Mouse (Mus musculus) forebrain, embryonic 11.5 days (tissue): Measurements from ENCODE around the gene Sod3. TPM values are rescaled to one million over a fixed set of nuclear protein-coding genes. Genes with fewer than 3 reads are reported as not detected.

Experiments used
- ATAC-seq: fragments of 200-750 bp; cut with Nextera tagmentation; replicated peaks from 2 replicates; pipeline ENCODE4 v1.8.0; 2017; ENCODE audit warnings: moderate TSS enrichment; ENCODE audit not compliant: low FRiP score
- DNase-seq: peaks from one replicate; pipeline ENCODE4 v3.0.0-alpha.2; 2017; ENCODE audit warnings: low spot score
- H3K27ac ChIP-seq: fragments of 300-500 bp; sonication (generic); 2 replicates; pipeline ENCODE4 v1.5.1; 2014; ENCODE audit warnings: low read depth, low read length
- H3K27me3 ChIP-seq: fragments of 300-500 bp; sonication (generic); 2 replicates; pipeline ENCODE4 v1.6.1; 2014; ENCODE audit warnings: mild to moderate bottlenecking, low read length, mixed read lengths; ENCODE audit not compliant: control insufficient read depth, insufficient read depth
- H3K36me3 ChIP-seq: fragments of 300-500 bp; sonication (generic); 2 replicates; pipeline ENCODE4 v1.6.1; 2014; ENCODE audit warnings: mild to moderate bottlenecking, low read length, moderate library complexity, mixed read lengths; ENCODE audit not compliant: control insufficient read depth, insufficient read depth
- H3K4me1 ChIP-seq: fragments of 300-500 bp; sonication (generic); replicated peaks from 2 replicates; pipeline ENCODE4 v1.6.1; 2014; ENCODE audit warnings: low read length, mixed read lengths; ENCODE audit not compliant: control insufficient read depth, insufficient read depth
- H3K4me2 ChIP-seq: fragments of 300-500 bp; sonication (generic); 2 replicates; pipeline ENCODE4 v1.6.1; 2014; ENCODE audit warnings: low read depth, mild to moderate bottlenecking, low read length, moderate library complexity, mixed read lengths; ENCODE audit not compliant: severe bottlenecking
- H3K4me3 ChIP-seq: fragments of 300-500 bp; sonication (generic); 2 replicates; pipeline ENCODE4 v1.5.1; 2014; ENCODE audit warnings: low read depth, low read length
- H3K9ac ChIP-seq: fragments of 300-500 bp; sonication (generic); 2 replicates; pipeline ENCODE4 v1.6.1; 2014; ENCODE audit warnings: low read length
- H3K9me3 ChIP-seq: fragments of 300-500 bp; sonication (generic); 2 replicates; pipeline ENCODE4 v1.6.1; 2016; ENCODE audit warnings: low read length, mixed read lengths; ENCODE audit not compliant: control insufficient read depth
- WGBS: fragments of 180-500 bp; shearing (Covaris S2); extraction: QIAGEN DNeasy Blood & Tissue Kit; methylation state at CpG from one replicate; pipeline ENCODE4 v1.1.7; 2014; 5-methylcytosine and 5-hydroxymethylcytosine counted together
- polyA plus RNA-seq: library from polyadenylated mRNA; unstranded; fragments of >200 nt; fragmentation: Nextera tagmentation; extraction: Ambion mirVana; gene quantifications from 2 replicates; pipeline ENCODE4 v1.2.1, GENCODE M21; 2014

The Sod3 gene
- 0.20 and 0.39 TPM in 2 replicates for polyA plus RNA-seq

GRCm38 (mm10) chr5:52363468-52364150, at the start of gene Sod3:
TSS of gene Sod3 (plus strand) at chr5:52363791.
- Histone ChIP-seq H3K9me3 (no peaks in the 10 kb centered on the region), H3K4me2 (no peak within 1 kb of the TSS), H3K36me3 (no peaks in the 10 kb centered on the region), H3K9ac (no peak within 1 kb of the TSS), H3K4me3 (no peak within 1 kb of the TSS), H3K27ac (no peak within 1 kb of the TSS), H3K4me1 (no peaks in the 10 kb centered on the region; the same call in 1 of the 2 replicates), H3K27me3 (no peaks in the 10 kb centered on the region)
- DNase-seq, result no peak
- WGBS, result 21% methylated on average over 11 of the region's 11 CpGs
- no peak for ATAC-seq

GRCm38 (mm10) chr5:52316926-52317325, 46.7 kb upstream of the Sod3 start:
- H3K9ac ChIP-seq, result no peak overlapping the region
- WGBS, result 84% methylated on average over 7 of the region's 7 CpGs
- no peak overlapping the region for H3K27ac ChIP-seq
- H3K36me3 ChIP-seq, result no peaks in the 10 kb centered on the region
- no peak overlapping the region for H3K4me3 ChIP-seq
- DNase-seq (no peak), ATAC-seq (no peak)
- no peaks in the 10 kb centered on the region for H3K27me3 ChIP-seq
- H3K4me2 ChIP-seq, result no peak overlapping the region
- H3K9me3 ChIP-seq, result no peaks in the 10 kb centered on the region
- no peaks in the 10 kb centered on the region for H3K4me1 ChIP-seq

- 82% methylated on average over 8 of the region's 8 CpGs for WGBS
- ATAC-seq (no peak), DNase-seq (no peak)
- Histone ChIP-seq H3K27me3 (no peaks in the 10 kb centered on the region), H3K9me3 (no peaks in the 10 kb centered on the region), H3K4me3 (no peak overlapping the region), H3K9ac (no peak overlapping the region), H3K4me2 (no peak overlapping the region), H3K4me1 (no peaks in the 10 kb centered on the region), H3K27ac (no peak overlapping the region), H3K36me3 (no peaks in the 10 kb centered on the region)
These were observed 44.1 kb upstream of the Sod3 start for GRCm38 (mm10) chr5:52319499-52319898.

GRCm38 (mm10) chr5:52332120-52332519, 31.5 kb upstream of the Sod3 start:
- no peak overlapping the region for H3K4me3 ChIP-seq
- ATAC-seq (no peak), DNase-seq (no peak)
- no peak overlapping the region for H3K4me2 ChIP-seq
- 35% methylated on average over 8 of the region's 8 CpGs for WGBS
- H3K36me3 ChIP-seq, result no peaks in the 10 kb centered on the region
- H3K9me3 ChIP-seq, result no peaks in the 10 kb centered on the region
- no peaks in the 10 kb centered on the region for H3K4me1 ChIP-seq
- no peak overlapping the region for H3K9ac ChIP-seq
- no peaks in the 10 kb centered on the region for H3K27me3 ChIP-seq
- H3K27ac ChIP-seq, result no peak overlapping the region

- H3K9me3 ChIP-seq, result no peaks in the 10 kb centered on the region
- H3K9ac ChIP-seq, result no peak overlapping the region
- no peak overlapping the region for H3K27ac ChIP-seq
- no peak overlapping the region for H3K4me3 ChIP-seq
- 84% methylated on average over 3 of the region's 3 CpGs for WGBS
- H3K36me3 ChIP-seq, result no peaks in the 10 kb centered on the region
- DNase-seq (no peak), ATAC-seq (no peak)
- no peak overlapping the region for H3K4me2 ChIP-seq
- H3K4me1 ChIP-seq, result no peaks in the 10 kb centered on the region
- H3K27me3 ChIP-seq, result no peaks in the 10 kb centered on the region
These were observed 28.0 kb upstream of the Sod3 start for GRCm38 (mm10) chr5:52335590-52335989.

GRCm38 (mm10) chr5:52339134-52339533, 24.5 kb upstream of the Sod3 start:
- H3K4me2 ChIP-seq, result no peak overlapping the region
- no peak overlapping the region for H3K9ac ChIP-seq
- H3K4me3 ChIP-seq, result no peak overlapping the region
- H3K27ac ChIP-seq, result no peak overlapping the region
- no peaks in the 10 kb centered on the region for H3K4me1 ChIP-seq
- ATAC-seq (no peak), DNase-seq (no peak)
- H3K9me3 ChIP-seq, result no peaks in the 10 kb centered on the region
- H3K27me3 ChIP-seq, result no peaks in the 10 kb centered on the region
- H3K36me3 ChIP-seq, result no peaks in the 10 kb centered on the region
- WGBS, result 89% methylated on average over 2 of the region's 2 CpGs

- H3K4me1 ChIP-seq, result no peaks in the 10 kb centered on the region
- ATAC-seq (no peak), DNase-seq (no peak)
- H3K9ac ChIP-seq, result no peak overlapping the region
- no peak overlapping the region for H3K27ac ChIP-seq
- WGBS, result 80% methylated on average over 2 of the region's 2 CpGs
- H3K27me3 ChIP-seq, result no peaks in the 10 kb centered on the region
- no peaks in the 10 kb centered on the region for H3K36me3 ChIP-seq
- H3K9me3 ChIP-seq, result no peaks in the 10 kb centered on the region
- no peak overlapping the region for H3K4me2 ChIP-seq
- no peak overlapping the region for H3K4me3 ChIP-seq
These were observed 16.7 kb upstream of the Sod3 start for GRCm38 (mm10) chr5:52346890-52347289.

GRCm38 (mm10) chr5:52350451-52350850, 13.1 kb upstream of the Sod3 start:
- Histone ChIP-seq H3K36me3 (no peaks in the 10 kb centered on the region), H3K9ac (no peak overlapping the region), H3K4me1 (no peaks in the 10 kb centered on the region), H3K4me3 (no peak overlapping the region), H3K9me3 (no peaks in the 10 kb centered on the region), H3K27ac (no peak overlapping the region), H3K4me2 (no peak overlapping the region), H3K27me3 (no peaks in the 10 kb centered on the region)
- DNase-seq, result no peak
- ATAC-seq, result no peak
- WGBS, result 92% methylated on average over 2 of the region's 2 CpGs

- 92% methylated on average over 2 of the region's 2 CpGs for WGBS
- DNase-seq, result no peak
- no peak for ATAC-seq
- Histone ChIP-seq H3K9ac (no peak overlapping the region), H3K4me3 (no peak overlapping the region), H3K27me3 (no peaks in the 10 kb centered on the region), H3K36me3 (no peaks in the 10 kb centered on the region), H3K9me3 (no peaks in the 10 kb centered on the region), H3K27ac (no peak overlapping the region), H3K4me2 (no peak overlapping the region), H3K4me1 (no peaks in the 10 kb centered on the region)
These were observed 12.0 kb upstream of the Sod3 start for GRCm38 (mm10) chr5:52351561-52351960.
